Mouse (Mus musculus) CH12.LX (cell line): Measurements from ENCODE around the gene Gbx1. TPM values are rescaled to one million over a fixed set of nuclear protein-coding genes. Genes with fewer than 3 reads are reported as not detected.

Experiments used
- DNase-seq: peaks from one replicate; pipeline ENCODE4 v3.0.0-alpha.2; 2013; ENCODE audit errors: extremely low read depth
- H3K27ac ChIP-seq: 2 replicates; pipeline ENCODE4 v1.5.1; 2012; ENCODE audit warnings: low read depth, mild to moderate bottlenecking, control low read depth, moderate library complexity; ENCODE audit not compliant: insufficient read depth
- H3K27me3 ChIP-seq: replicated peaks from 2 replicates; pipeline ENCODE3; 2012; ENCODE audit warnings: inconsistent platforms
- H3K36me3 ChIP-seq, 2 experiments: replicated peaks in 1 of 2; 2 replicates each; pipeline versions ENCODE3 to v1.6.1; 2012; ENCODE audit warnings: inconsistent platforms in 1 of 2, low read length in 1 of 2, mild to moderate bottlenecking in 1 of 2, mixed read lengths in 1 of 2, moderate library complexity in 1 of 2; ENCODE audit not compliant: control insufficient read depth in 1 of 2, insufficient read depth in 1 of 2
- H3K4me1 ChIP-seq, 2 experiments: 2 replicates each; pipeline ENCODE4 v1.6.1; 2012; ENCODE audit warnings: inconsistent platforms in 1 of 2, moderate library complexity in 1 of 2; ENCODE audit not compliant: insufficient read depth in 2 of 2, control insufficient read depth in 1 of 2
- H3K4me2 ChIP-seq: 2 replicates; pipeline ENCODE4 v1.6.1; 2012; ENCODE audit warnings: low read depth, mild to moderate bottlenecking, control low read depth; ENCODE audit not compliant: poor library complexity, insufficient read depth, severe bottlenecking
- H3K4me3 ChIP-seq, 3 experiments: fragments of 150-350 bp in 1 of 3; sonication (generic) in 1 of 3; replicated peaks in 1 of 3; 2 replicates each; pipeline versions ENCODE3 to v1.5.1; 2011 to 2012; ENCODE audit warnings: low read depth in 2 of 3, low read length in 2 of 3, mild to moderate bottlenecking in 2 of 3, moderate library complexity in 2 of 3, control low read depth in 1 of 3, improper control_type of control experiment in 1 of 3, inconsistent platforms in 1 of 3, mixed read lengths in 1 of 3; ENCODE audit not compliant: poor library complexity in 1 of 3
- H3K79me2 ChIP-seq: replicated peaks from 2 replicates; pipeline ENCODE4 v1.6.1; 2012; ENCODE audit warnings: mild to moderate bottlenecking, moderate library complexity; ENCODE audit not compliant: control insufficient read depth, poor library complexity, insufficient read depth, severe bottlenecking; ENCODE audit errors: extremely low read depth
- H3K9ac ChIP-seq: 2 replicates; pipeline ENCODE4 v1.6.1; 2012; ENCODE audit warnings: low read depth, mild to moderate bottlenecking, control low read depth, moderate library complexity; ENCODE audit not compliant: insufficient read depth
- H3K9me3 ChIP-seq: replicated peaks from 2 replicates; pipeline ENCODE3; 2012; ENCODE audit warnings: low read length, inconsistent platforms, mixed read lengths
- CHD2 ChIP-seq: IDR thresholded peaks from 2 replicates; pipeline ENCODE4 v1.6.1; 2011; ENCODE audit warnings: low read length, improper control_type of control experiment
- CTCF ChIP-seq, 2 experiments: IDR thresholded peaks in 1 of 2; conservative IDR thresholded peaks in 1 of 2; 2 replicates each; pipeline ENCODE4 v1.5.1; 2011 to 2012; ENCODE audit warnings: low read depth in 2 of 2, low read length in 2 of 2, improper control_type of control experiment in 1 of 2, inconsistent platforms in 1 of 2, mild to moderate bottlenecking in 1 of 2, moderate library complexity in 1 of 2
- MAZ ChIP-seq: IDR thresholded peaks from 2 replicates; pipeline ENCODE4 v1.6.1; 2012; ENCODE audit warnings: low read depth, mild to moderate bottlenecking, inconsistent platforms, low read length, improper control_type of control experiment, moderate library complexity
- MXI1 ChIP-seq: IDR thresholded peaks from 2 replicates; pipeline ENCODE4 v1.6.1; 2011; ENCODE audit warnings: mild to moderate bottlenecking, low read depth, low read length, improper control_type of control experiment
- NELFE ChIP-seq: IDR thresholded peaks from 2 replicates; pipeline ENCODE4 v1.6.1; 2011; ENCODE audit warnings: low read depth, low read length, improper control_type of control experiment
- POLR2AphosphoS2 ChIP-seq: IDR thresholded peaks from 2 replicates; pipeline ENCODE4 v1.6.1; 2011; ENCODE audit warnings: low read depth, low read length, improper control_type of control experiment
- RAD21 ChIP-seq: IDR thresholded peaks from 2 replicates; pipeline ENCODE4 v1.6.1; 2011; ENCODE audit warnings: low read depth, mild to moderate bottlenecking, low read length, improper control_type of control experiment, moderate library complexity
- RCOR1 ChIP-seq: conservative IDR thresholded peaks from 2 replicates; pipeline ENCODE4 v1.6.1; 2012; ENCODE audit warnings: low read depth, mild to moderate bottlenecking, inconsistent platforms, low read length, improper control_type of control experiment
- SMC3 ChIP-seq: IDR thresholded peaks from 2 replicates; pipeline ENCODE4 v1.6.1; 2011; ENCODE audit warnings: low read depth, low read length, improper control_type of control experiment
- TCF12 ChIP-seq: IDR thresholded peaks from 2 replicates; pipeline ENCODE4 v1.6.1; 2014; ENCODE audit warnings: low read depth, mild to moderate bottlenecking, inconsistent platforms, low read length, improper control_type of control experiment
- UBTF ChIP-seq: IDR thresholded peaks from 2 replicates; pipeline ENCODE4 v1.6.1; 2012; ENCODE audit warnings: low read depth, mild to moderate bottlenecking, inconsistent platforms, low read length, improper control_type of control experiment, moderate library complexity
- ZMIZ1 ChIP-seq: IDR thresholded peaks from 2 replicates; pipeline ENCODE4 v1.6.1; 2012; ENCODE audit warnings: low read depth, mild to moderate bottlenecking, inconsistent platforms, low read length, improper control_type of control experiment
- ZNF384 ChIP-seq: IDR thresholded peaks from 2 replicates; pipeline ENCODE4 v1.6.1; 2012; ENCODE audit warnings: low read depth, low read length, improper control_type of control experiment, inconsistent platforms
- dilution Hi-C: fragments of 300-500 bp; cut with MboI; formaldehyde crosslinking; loops from 2 replicates; pipeline ENCODE4 v1.14.3; 2020; ENCODE audit warnings: low sequenced_read_pairs; ENCODE audit not compliant: extremely low pct_unique_long_range_greater_than_20kb, extremely low pct_ligation_motif_present
- in situ Hi-C: fragments of 300-500 bp; cut with MboI; formaldehyde crosslinking; loops from 3 replicates; pipeline ENCODE4 v1.14.3; 2019; ENCODE audit warnings: low sequenced_read_pairs, low pct_ligation_motif_present, low pct_unique_long_range_greater_than_20kb, mixed read lengths
- polyA plus RNA-seq: library from polyadenylated mRNA; unstranded; fragments of >175 nt; gene quantifications from 2 replicates; pipeline ENCODE4 v1.2.1, GENCODE M21; 2012; ENCODE audit warnings: low read depth; ENCODE audit not compliant: insufficient read length
- total RNA-seq, 2 experiments: library from RNA; depleted of rRNA; stranded (reverse); fragments of 300-350 nt in 1 of 2; fragments of >200 nt in 1 of 2; gene quantifications; 2 replicates each; pipeline ENCODE4 v1.2.3; 2012 to 2014

Gbx1 gene
- total and polyA plus RNA-seq, 3 experiments: 0.08 to 0.13 TPM; not detected in 1

DNA sequence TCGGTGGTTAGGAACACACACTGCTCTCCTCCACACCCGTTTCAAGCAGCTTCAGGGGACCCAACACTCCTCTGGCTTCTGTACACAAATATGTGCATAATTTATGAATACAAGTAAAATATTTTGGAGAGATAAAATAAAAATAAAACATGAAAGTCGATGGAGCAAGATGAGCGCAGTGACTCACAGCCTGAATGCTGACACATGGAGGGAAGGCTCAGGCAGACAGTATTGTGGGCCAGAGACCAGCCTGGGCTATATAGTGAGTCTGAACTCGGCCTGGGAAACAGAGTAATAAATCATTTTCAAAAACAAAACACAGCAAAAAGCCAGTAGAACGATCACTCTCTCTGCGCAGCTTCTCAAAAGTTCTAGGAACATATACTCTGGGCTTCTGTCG, 5.6 kb downstream of the Gbx1 start:
- dilution Hi-C loops (no loop called here), in situ Hi-C loops (no loop called here)
- Histone ChIP-seq H3K9me3 (peaks cover 4% of the 10 kb centered on the region), H3K27me3 (peaks cover 52% of the 10 kb centered on the region), H3K9ac (no peak overlapping the region), H3K79me2 (no peaks in the 10 kb centered on the region), H3K4me3 (no peak overlapping the region), H3K4me1 (no peaks in the 10 kb centered on the region), H3K27ac (no peak overlapping the region), H3K36me3 (no peaks in the 10 kb centered on the region), H3K4me2 (no peak overlapping the region)
- TF ChIP-seq TCF12 (no peak), UBTF (no peak), POLR2AphosphoS2 (no peak), CHD2 (no peak), ZNF384 (no peak), NELFE (no peak)
- no peak for DNase-seq

DNA sequence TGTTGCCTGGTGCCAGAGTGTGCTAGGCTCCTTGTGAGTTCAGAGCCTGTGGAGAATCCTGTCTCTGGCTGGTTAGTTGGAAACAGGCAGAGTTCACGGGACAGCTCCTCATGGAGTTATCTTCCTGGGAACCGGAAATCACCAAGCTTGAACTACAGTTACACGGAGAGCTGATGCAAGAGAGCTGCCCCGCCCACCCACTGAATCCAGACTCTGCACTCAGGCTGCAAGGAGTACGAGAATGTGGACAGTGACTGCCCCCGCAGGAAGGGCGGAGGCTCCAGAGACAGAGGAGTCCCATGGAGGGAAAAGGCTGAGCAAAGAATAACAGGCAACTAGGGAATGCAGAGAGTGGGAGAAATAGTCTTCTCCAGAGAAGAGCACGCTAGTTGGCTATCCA, 14.7 kb downstream of the Gbx1 start:
- no peak overlapping the region for H3K27ac ChIP-seq
- H3K79me2 ChIP-seq: no peaks in the 10 kb centered on the region
- H3K4me2 ChIP-seq: no peak overlapping the region
- H3K36me3 ChIP-seq: peaks cover 0 to 2% of the 10 kb centered on the region in 2 experiments
- TF ChIP-seq MXI1 (no peak), MAZ (no peak), RCOR1 (no peak), CHD2 (no peak), ZMIZ1 (no peak), RAD21 (no peak)
- H3K9ac ChIP-seq: no peak overlapping the region
- H3K4me3 ChIP-seq: no peak overlapping the region
- H3K27me3 ChIP-seq: peaks cover 7% of the 10 kb centered on the region
- dilution Hi-C loops: no loop called here
- H3K4me1 ChIP-seq: no peaks in the 10 kb centered on the region
- DNase-seq: no peak
- in situ Hi-C loops: no loop called here
- no peaks in the 10 kb centered on the region for H3K9me3 ChIP-seq

DNA sequence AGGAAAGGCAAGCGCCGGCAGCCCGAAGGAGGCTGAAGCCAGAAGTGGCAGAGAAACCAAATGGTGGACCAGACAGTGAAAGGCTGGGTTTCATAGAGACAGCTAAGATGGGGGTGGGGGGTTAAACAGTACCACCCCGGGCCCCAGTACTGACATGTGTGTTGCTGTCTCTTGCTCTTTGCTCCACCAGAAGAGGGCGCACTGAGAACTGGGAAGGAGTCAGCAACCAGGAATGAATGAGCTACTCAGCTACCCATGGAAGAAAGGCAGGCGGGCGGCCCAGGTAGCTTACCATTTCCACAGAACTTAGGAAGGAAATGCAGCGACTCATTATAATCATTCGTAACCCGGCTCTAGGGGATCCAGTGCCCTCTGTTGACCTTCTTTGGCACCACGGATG, 16.4 kb downstream of the Gbx1 start:
- Histone ChIP-seq H3K4me3 (no peak overlapping the region), H3K27me3 (no peaks in the 10 kb centered on the region), H3K9ac (no peak overlapping the region), H3K9me3 (no peaks in the 10 kb centered on the region), H3K79me2 (no peaks in the 10 kb centered on the region), H3K4me2 (no peak overlapping the region), H3K27ac (no peak overlapping the region), H3K36me3 (peaks cover 0 to 2% of the 10 kb centered on the region in 2 experiments), H3K4me1 (peaks cover 0 to 9% of the 10 kb centered on the region in 2 experiments; a peak in 2 of 4 replicates)
- in situ Hi-C loops (no loop called here), dilution Hi-C loops (no loop called here)
- TF ChIP-seq CTCF (conservative IDR thresholded peaks at IDR 0.05 in 1 of 2, IDR thresholded peaks at IDR 0.05 in 1 of 2; ENCODE audit: low read depth in 2 of 2, low read length in 2 of 2): peak; percentile 25 to 71; a peak in 3 of 4 replicates
- TF ChIP-seq RCOR1: no peak
- TF ChIP-seq CHD2: no peak
- peak; percentile 41 for TF ChIP-seq RAD21
- TF ChIP-seq SMC3: peak; percentile 48
- DNase-seq: peak; percentile 33
